Mouse (Mus musculus) ES-E14 (cell line): Measurements from ENCODE around the gene Sirt1.

Source experiments
- CHD2 ChIP-seq: IDR thresholded peaks from 2 replicates; pipeline ENCODE4 v1.6.1; 2014; ENCODE audit warnings: mild to moderate bottlenecking, low read depth, low read length, inconsistent platforms
- HCFC1 ChIP-seq: IDR thresholded peaks from 2 replicates; pipeline ENCODE4 v1.6.1; 2012; ENCODE audit warnings: low read length, inconsistent platforms, borderline replicate concordance; ENCODE audit not compliant: insufficient read depth
- MAFK ChIP-seq: IDR thresholded peaks from 2 replicates; pipeline ENCODE4 v1.6.1; 2014; ENCODE audit warnings: mild to moderate bottlenecking, low read depth, low read length, inconsistent platforms; ENCODE audit not compliant: insufficient read depth

- no peak for TF ChIP-seq CHD2
- no peak for TF ChIP-seq MAFK
- TF ChIP-seq HCFC1: no peak
These were observed 42.3 kb upstream of the Sirt1 start for GRCm38 (mm10) chr10:63423591-63424474.
